Mouse (Mus musculus) lung, postnatal 4 days (tissue): ENCODE measurements around the gene Scml4.

ENCODE experiments used
- DNase-seq, 2 experiments: peaks; one replicate each; pipeline ENCODE4 v3.0.0; 2021

Scml4 gene

DNA sequence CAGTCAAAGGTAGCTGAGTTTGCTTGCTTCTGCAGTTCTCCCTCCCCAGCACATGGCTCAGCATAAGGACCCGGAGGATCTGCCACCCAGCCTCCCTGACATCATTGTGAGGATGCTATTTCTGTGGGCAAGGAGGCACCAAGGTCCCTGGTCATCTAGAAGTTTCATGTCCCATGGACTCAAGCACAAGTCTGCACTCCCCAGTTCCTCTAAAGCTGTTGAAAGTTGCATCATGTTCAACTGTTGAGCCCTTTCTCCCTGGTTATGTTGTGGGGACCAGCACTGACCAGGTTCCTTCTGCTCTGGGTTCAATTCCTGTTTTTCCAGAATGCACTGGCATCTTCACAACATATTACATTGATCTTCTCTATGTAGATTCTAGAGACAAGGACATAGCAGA lies 42.9 kb downstream of the Scml4 start:
- DNase-seq, result no peak

DNA sequence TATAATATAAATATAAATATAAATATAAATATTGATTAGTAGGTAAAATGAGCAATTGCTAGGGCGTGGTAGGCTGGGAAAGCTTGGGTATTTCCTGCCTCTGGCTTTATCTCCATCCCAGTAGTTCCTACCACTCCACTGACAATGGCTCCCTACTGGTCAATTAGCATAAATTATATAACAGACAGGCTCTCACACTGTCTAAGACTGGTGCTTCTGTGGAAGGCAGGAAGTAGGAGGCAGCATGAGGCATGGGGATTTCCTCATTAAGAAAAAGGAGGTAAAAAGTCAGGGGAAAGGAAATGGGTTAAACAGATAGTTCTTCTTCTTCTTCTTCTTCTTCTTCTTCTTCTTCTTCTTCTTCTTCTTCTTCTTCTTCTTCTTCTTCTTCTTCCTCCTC lies 48.4 kb downstream of the Scml4 start:
- DNase-seq, result no peak

DNA sequence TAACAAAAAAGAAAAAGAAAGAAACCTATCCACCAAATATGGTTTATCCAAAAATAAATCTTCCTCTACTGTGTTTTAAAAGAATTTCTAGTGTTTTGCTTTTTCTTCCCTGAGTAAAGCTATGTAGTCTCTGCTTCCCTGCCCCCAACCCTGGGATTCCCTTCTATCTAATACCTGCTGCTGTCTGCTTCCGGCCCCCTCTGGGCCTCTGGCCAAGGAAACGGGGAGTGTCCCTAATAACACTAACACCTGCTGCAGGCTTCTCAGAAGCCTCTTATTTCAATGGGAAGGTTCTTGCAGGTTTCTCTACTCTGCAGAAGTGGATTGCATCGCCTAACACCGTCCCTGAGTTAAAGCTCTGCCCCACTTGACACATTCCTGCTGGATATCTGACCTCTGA lies 50.4 kb downstream of the Scml4 start:
- DNase-seq, result no peak

DNA sequence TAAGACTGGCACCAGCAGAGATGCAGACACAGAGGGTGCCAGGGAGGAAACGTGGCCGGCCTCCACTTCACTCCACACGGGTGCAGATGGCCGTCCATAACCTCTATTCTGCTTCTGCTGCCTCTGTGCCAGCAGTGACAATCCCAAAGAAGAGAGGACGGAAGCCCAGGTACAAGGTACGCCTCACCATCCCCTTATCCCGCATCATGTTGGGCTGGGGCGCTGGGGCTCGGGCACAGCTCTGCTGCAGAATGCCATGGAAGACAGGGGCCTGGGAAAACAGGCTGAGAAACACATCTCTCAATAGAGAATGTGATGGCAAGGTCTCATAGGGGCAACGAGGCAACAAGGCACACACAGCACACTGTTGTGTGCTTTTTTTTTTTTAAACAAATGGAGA lies 51.9 kb downstream of the Scml4 start:
- no peak for DNase-seq

DNA sequence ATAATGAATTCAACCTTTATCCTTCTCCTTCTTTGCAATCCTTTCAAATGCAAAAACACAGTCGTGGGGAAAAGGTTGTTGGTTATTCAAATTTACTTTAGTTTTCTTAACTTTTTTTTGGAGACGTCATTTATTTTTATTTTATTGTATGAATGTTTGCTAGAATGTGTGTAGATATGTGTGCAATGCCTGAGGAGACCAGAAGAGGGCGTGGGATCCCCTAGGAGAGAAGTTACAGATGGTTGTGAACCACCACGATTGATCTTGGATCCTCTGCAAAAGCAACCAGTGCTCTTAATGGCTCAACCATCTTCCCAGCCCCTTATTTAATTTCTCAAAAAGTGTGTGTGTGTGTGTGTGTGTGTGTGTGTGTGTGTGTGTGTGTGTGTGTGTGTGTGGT lies 53.0 kb downstream of the Scml4 start:
- no peak for DNase-seq

DNA sequence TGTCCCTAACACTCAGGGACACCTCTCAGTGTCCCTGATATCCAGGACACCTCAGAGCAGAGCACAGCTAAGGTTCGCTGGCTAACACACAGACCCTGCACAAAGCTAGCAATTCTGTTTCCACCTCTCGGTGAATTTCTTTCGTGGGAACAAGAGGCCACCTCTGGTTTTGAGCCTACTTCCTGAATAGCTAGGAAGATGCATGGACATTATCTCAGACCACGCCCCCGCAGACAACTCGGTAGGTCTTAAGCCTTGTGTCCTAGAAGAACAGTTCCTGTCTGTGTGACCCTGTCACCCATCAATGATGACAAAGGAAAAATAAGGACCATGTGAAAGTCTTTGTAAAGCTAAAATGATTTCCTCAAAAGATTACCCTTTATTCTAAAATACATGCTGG lies 54.0 kb downstream of the Scml4 start:
- no peak for DNase-seq

DNA sequence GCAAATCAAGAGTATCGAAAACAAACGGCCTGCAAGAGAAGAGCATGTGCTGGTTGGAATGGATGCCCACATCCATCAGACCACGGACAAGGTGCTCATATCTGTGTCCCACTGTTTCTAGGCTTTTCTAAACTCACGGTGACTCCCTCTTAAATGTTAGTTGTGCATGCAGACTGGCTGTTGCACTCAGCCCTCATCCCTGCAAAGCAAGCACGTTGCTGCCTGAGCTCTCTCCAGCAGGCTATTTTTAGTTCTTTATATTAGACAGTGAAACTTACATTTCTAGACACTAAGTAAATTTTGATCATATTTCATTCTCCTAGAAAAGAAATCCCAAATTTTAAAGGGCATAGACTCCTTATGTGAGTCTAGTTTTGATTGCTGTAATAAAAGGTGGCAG lies 57.2 kb downstream of the Scml4 start:
- DNase-seq, result no peak

DNA sequence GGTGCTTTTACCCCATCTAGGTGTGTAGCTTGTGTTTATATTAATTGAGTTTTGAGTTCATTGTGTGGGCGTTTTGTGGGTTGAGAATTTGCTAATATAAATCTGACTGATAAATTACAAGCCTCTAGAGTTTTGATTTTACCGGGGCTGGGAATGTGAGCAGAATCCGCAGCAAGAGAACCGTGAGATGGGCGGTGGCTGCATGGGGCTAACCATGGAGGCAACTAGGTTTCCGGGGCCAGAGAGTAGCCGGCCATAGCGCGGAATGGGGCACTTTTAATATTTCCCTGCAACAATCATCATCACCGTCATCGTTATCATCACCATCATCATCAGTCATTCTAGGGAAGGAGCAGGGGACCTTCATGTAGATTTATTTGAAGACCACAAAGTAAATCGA lies 59.6 kb downstream of the Scml4 start:
- no peak for DNase-seq

DNA sequence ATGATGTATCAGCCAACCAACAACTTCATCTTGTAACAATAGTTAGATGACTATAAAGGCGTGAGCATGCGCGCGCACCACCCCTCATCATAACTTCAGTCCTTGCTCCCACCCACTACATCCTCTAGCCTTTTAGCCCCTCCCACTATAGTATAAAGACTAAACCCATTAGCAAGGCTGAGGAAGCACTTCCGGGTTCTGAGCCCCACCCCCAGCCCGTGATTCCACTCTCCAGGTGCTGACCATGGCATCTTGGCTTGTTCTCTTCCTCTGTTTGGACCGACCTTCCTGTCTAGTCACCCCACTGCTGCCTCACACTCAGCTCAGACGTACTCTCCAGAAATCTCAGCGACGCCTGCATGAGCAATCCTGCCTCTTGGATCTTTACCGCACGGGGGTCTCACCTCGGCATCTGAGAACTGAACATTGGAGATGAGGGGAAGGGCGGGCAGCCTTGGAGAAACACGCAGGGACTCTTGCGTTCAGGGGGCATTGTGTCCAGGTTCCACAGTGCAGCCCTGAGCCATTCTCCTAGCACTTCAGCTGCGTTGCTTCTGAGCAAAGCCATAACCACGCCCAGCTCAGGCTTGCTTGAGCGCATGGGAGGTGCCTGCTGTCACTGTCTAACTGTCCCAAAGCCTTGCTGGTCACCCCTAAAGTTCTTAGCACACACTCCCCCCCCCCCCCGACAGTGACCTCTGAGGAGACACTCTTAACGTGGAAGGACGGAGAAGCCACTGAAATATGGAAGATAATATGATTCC lies 65.1 kb downstream of the Scml4 start:
- DNase-seq, result no peak

DNA sequence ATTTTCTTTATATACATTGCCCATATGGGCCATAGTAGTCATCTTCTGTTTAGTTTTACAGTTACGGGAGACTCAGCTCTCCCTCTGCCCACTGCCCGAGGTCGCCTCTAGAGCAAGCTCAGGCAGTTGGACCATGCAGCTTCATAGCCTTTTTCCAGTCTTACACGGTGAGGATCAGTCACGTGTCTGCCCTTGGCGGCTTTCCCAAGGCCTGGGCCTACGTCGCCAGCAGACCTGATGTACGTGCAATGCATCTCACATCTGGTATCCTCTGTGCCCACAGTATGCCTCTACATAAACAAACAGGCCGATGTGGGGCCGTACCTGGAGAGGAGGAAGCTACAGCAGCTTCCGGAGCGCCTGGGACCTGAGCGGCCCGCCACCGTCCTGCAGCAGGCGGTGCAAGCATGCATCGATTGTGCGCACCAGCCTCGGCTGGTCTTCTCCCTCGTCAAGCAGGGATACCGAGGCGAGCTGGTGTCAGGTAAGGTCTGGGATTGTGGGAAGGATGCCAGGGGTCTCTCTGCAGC lies 70.0 kb downstream of the Scml4 start:
- no peak for DNase-seq

DNA sequence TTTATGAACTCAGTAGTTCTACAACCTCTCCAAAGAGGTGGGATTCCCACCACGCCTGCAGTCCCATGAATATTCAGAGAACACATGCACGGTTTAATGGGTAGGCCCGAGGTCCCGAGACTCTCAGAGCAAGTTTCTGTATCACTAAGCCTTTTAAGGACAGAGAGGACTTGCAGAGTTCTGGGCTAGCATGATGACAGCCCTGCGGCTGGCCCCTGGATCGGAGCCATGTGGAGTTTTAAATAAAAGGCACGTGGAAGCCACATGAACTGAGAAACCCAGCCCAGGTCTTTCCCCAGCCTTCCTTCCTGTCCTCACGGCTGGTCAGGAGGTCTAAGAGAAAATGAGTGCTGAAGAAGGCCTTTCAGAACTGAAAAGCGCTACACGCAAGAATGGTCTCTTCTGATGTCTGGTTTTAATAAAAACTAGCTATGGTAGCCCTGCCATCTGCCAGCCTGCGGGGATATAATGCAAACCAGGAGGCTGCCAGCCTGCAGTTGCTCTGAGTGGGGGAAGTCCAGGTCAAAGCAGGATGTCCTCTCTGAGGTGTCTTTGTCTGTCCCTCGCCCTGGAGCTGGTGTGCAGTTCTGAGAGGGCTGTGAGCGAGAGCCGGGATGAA lies 72.8 kb downstream of the Scml4 start:
- DNase-seq, result no peak

DNA sequence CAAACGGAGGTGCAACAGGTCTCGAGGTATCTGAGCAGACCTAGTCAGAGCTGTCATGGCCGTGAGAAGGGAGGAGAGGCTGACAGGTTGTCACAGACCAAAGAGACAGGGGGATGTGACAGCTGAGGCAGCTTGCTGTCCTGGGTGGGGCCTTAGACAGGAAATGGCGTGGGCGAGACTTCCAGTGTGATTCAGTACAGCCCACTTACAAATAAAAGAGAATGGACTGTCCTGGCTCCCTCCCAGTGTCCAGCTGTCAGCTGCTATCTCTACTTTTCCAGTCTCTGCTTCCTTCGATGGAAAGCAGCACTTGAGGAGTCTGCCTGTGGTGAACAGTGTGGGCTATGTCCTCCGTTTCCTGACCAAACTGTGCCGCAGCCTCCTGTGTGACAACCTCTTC lies 74.5 kb downstream of the Scml4 start:
- DNase-seq, result peak; percentile 38 to 57

DNA sequence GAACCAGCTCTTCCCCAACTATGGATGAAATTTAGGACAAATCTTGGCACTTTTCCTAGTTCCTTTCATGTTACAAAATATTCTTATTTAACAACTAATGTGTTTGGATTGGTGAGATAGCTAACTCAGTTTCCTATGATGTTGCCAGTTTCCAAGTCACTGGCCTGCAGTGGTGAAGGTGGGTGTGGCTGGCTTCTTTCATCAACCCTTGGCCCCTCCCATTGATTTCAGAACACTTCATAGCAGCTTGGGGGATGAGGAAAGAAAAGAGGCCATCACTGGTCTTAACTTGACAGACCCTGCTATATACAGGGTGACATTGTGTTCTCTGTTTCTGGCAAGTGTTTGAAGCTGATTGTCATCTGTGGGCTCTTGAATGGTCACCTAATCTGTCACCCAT lies 76.0 kb downstream of the Scml4 start:
- no peak for DNase-seq

DNA sequence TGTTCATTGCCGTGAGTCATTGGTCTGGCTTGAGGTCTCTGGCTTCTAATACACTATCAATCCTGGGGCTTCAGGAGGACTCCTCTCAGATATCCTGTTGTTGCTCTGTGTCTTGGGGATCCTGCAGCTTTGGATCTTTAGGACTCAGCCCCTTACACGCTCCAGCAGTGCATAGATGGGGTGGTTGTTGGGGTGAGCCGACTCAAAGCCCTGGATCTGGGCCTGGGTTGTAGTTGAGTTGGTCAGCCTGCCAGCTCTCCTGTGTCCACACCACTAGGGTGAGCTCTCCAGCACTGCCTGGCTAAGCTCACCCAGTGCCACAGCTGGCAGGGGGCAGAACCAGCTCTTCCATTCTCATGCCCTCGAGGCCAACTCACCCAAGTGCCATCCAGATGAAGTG lies 78.2 kb downstream of the Scml4 start:
- no peak for DNase-seq

DNA sequence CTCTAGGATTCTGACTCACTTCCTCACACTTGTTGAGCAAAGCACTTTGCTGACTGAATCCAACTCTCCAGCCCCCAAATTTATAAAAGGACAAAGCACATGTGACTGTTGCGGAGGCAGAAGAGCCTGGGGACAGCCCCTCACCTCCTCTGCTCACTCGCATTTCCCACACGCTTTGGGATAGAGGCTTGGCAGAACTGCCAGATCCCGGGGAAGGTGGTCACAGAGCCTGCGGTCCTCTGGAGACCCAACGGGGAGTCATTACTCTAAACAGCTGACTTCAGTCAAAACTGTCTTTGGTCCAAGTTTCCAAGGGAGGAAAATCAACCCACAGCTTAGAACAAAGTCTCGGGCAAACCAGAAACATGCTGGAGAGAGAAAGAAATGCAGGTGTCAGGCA lies 79.5 kb downstream of the Scml4 start:
- no peak for DNase-seq

DNA sequence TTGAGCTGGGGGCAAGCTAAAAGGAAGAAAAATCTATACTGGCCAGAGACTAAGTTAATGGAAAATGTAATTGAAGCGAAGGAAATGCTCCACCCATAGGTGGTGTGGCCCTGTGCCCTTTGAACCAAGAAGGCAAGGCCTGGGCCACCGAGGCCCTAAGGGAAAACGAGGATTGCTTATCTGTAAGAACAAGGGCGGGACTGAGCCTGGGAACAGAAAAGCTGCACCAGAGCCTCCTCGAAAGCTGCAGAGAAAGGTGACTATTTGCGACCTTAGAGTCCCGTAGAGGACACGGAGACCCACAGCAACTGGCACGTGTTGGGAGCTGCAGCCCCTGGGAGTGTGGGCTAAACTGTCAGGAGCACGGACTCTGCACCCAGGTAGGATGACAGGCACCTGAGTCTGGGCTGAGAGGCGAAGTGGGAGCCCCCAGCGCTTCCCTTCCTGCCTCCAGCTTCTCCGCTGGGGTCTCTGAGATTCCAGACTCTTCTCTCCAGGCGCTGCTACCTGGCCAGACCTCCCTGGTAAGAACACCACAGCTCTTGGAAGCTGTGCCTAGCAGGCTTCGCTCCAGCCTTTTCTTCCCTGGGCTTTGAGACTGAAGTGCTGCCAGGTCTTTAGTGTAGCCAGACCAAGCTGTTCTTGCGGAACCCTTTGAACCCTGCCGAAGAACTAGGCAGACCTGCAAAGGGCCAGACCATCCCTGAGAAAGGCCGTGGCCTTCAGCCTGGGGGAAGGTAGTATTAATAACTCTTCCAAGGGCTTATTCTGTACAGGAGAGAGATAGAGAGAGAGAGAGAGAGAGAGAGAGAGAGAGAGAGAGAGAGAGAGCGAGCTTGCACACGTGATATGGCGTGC lies 80.3 kb downstream of the Scml4 start:
- no peak for DNase-seq

DNA sequence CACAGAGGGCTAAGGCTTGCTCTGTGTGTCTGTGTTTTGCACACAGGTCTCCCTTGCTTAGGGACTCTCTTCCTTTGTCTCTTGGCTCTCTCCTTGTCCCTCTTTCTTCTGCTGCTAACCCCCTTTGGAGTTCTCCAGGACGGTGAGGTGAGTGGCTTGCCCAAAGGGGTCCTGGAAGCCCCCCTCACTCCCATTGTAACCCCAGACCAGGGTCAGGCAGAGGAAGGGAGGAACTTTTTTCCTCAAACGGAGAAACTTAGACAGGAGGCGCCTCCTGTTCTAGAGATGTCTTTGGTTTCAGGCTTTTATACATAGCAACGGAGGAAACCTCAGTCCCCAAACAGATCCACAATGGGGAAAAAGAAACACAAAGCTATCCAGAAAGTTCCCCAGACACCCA lies 81.1 kb downstream of the Scml4 start:
- no peak for DNase-seq

DNA sequence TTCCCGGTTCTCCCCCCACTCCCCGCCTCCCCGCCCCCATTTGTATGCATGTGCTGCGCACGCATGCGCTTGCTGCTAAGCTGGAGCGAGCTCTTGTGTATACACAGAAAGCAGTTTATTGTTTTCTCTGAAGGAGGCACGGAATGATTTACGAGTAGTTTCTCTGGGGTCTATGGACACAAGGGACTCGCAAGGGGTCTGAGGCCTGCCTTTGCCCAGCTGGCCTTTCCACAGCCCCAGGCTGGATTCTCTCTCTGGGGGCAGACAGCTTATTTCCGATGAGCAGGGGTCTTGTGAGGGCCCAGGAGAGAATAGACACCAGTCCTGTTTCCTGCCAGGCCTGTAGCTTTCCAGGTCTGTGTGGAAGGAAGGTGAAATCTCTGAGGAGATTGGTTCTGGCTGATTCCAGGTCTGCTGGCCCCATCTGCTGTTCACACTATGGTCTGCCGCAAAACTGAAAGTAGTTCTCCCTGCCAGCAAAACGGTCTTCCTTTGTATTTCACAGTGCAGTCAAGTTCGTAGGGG lies 81.6 kb downstream of the Scml4 start:
- DNase-seq, result peak; percentile 43 to 54

DNA sequence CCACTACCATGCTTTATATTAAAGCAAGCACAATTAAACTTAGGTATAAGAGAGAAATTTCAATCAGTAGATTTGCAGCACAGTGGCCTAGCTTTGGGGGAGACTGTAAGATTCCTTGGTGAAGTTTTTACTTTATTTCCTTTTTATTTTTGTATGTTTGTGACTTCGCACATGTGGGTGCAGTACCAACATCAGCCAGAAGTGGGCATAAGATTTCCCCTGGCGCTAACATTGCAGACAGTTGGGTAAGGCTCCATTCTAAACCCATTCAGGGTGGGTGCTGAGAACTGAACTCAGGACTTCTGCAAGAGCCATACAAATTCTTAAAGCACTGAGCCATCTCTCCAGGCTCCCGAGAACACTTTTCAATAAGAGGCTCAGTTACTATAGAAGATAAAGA lies 82.1 kb downstream of the Scml4 start:
- no peak for DNase-seq

DNA sequence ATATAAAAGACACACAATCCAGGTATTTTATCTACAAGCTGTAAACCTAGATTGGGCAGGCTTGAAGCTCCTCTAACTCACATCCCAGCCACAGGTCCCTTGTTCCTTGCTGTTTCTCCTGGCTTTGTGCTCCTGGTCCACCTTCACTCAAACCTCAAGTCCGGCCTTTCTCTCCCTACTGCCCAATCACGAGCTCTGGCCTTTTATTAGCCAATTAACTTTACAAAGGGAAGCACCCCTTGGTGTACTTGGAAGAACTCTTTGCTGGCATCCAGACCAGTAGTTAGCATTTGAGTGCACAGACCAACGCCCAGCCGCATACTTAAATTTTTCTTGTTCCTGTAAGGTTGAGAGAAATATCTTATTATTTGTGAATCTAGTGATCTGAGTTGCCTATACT lies 85.1 kb downstream of the Scml4 start:
- no peak for DNase-seq

DNA sequence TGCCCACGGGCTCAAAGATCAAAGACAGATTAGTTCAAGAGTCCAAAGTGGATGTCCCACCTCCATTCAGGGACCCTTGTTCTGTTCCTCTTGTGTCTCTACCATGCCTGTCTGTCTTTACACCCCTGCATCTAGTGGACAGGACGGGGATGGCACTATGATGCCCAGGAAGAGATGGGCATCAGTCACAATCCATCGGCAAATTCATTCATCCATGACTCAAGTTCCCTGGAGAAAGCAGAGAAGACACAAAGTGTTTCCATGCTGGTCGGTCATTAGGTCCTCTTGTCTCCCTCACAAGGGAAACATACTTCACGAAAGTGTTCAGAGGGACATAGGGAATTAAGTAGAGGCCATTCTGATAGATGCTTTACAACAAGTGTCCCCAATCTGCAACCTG lies 87.2 kb downstream of the Scml4 start:
- DNase-seq, result no peak

DNA sequence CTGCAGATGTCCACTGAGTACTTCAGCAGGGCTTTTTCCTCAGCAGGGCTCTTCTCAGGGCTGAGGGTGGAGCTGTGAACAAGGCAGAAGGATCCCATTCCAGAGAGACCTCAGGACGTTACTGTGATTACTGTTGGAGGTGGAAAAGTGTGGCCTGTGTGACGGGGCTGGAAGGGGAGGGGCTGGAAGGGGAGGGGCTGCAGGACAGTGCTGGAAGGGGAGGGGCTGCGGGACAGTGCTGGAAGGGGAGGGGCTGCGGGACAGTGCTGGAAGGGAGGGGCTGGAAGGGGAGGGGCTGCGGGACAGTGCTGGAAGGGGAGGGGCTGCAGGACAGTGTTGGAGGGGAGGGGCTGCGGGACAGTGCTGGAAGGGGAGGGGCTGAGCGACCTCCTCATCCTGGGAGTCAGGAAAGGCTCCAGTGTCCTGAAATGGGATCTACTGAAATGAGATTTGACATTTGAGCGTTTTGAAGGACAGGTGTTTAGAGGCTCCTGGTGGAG lies 90.1 kb downstream of the Scml4 start:
- peak in 1 of 2 experiments; percentile 33 for DNase-seq
